Mouse (Mus musculus): ENCODE measurements at regions not wholly inside any gene's neighbourhood (a gene's known extent, or its start where the extent isn't known, plus 50 kb on each side); places are given as distances from the start of the nearest gene placed in this dataset.

DNA sequence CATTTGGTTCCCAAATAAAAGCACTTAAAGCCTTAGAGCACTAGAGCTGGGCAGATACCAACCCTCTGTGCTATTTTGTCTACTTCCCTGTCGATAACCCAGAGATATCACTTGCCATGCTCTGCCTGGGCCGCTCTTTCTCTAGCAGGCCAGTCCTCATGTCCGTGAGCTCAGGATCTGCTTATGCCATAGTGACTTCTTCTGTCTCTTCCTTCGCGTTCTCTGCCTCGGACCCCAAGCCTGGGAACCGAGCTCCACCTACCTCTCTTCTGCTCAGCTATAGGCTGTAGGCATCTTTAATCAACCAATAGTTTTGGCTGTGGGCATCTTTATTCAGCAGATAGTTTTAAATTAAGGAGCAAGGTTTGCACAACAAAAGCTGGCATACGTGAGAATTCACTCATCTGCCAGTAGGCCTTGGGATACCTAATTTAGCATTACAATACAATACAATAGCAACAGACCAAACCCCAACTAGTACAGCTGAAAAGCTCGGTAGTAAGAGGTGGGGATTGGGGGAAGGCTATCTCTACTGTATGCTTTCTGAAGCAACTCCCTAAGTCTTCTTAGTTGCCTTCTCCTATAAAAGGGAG is 72.0 kb upstream of the Eomes start:
- DNase-seq (ENCODE audit: low spot score): no peak

DNA sequence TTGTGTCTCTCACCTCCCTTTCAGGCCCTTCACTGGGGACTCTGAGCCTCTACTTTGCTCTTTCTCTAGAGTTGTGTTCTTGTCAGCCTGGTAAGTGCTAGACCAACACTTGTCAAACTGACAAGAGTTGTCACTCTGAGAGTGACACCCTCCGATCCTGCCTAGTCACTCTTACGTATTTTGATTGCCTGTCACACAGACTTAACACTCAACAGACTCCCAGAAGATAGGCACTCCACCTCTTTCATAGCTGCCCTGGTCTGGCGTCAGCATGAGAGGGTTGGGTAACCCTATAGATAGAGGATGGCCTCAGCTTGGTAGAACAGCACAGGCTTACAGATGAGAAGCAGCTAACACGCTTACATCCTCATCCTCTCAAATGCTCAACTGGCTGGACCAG is 62.0 kb upstream of the Eomes start:
- no peak for DNase-seq (ENCODE audit: low spot score)

- DNase-seq (ENCODE audit: low spot score): no peak
Observed at GRCm38 (mm10) chr9:118416475-118416874, 61.5 kb upstream of the Eomes start.

DNA sequence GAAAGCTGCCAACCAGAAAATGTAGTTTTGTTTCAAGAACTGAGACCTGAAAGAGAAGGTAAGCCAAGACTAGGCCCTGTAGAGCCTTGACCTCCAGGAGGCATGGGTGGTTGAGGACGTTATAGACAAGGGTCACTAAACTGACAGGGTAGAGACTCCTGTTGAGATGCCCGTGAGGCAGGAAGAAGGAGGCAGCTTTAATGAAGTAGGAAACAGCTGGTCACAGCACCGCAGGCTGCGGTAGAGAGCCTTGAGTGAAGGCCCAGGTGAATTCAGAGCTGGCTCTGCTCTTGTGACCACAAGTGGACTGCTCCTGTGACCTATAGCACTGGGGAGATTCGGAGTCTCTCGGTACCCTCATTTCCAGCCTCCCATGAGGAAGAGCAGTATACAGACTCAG is 53.7 kb upstream of the Eomes start:
- DNase-seq (ENCODE audit: low spot score): no peak

All from left cerebral cortex, adult 11 months (tissue).